Comparison of ENCODE assay signal across 9 mouse cellular contexts in the genomic region with DNA sequence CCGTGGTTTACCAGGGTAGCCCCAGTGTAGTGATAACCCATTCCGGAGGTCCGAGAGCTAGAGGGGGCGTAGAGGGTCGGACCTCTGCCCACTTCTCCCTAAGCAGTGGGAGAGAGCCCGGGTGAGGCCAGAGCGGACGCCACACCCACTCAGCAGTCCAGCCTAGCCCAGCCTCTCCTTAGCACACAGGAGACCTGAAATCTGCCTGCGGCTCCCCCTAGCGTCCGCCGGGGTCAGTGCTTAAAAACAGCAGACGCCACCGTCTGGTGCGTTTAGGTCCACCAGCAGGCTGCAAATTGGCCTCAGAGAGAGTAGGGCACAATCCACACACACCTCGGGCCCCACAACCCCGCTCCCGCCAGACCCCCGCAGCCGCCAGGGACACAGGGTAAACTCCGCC. TPM values are rescaled to one million over a fixed set of nuclear protein-coding genes. Genes with fewer than 3 reads are reported as not detected.
DNase-seq lines count a peak whose midpoint lies in the region; ATAC-seq and TF ChIP-seq lines count a peak whose summit lies in the region.
"Had no signal": no experiment of that assay in that cellular context is flagged by ENCODE, and none has a peak within 500 bp of the region (broad histone marks: within the 10 kb centered on the region; RNA-seq: fewer than 3 reads in every experiment).

No protein-coding gene starts in this region.

- peaks cover 0 to 23% of the 10 kb centered on the region in 2 experiments; a peak in 2 of 4 replicates for H3K4me1 ChIP-seq in CH12.LX (ENCODE audit: control insufficient read depth in 1 of 2, insufficient read depth in 2 of 2)
- peaks cover 18% of the 10 kb centered on the region for H3K4me1 ChIP-seq in forebrain, embryonic 14.5 days (ENCODE audit: control insufficient read depth, insufficient read depth, low read length)
- H3K4me1 ChIP-seq in neural tube, embryonic 15.5 days: peaks cover 32% of the 10 kb centered on the region

- no peaks in the 10 kb centered on the region for H3K36me3 ChIP-seq in CH12.LX (replicated peaks in 1 of 2; ENCODE audit: control insufficient read depth in 1 of 2, insufficient read depth in 1 of 2, low read length in 1 of 2)
- no peaks in the 10 kb centered on the region for H3K36me3 ChIP-seq in forebrain, embryonic 14.5 days (ENCODE audit: control insufficient read depth, insufficient read depth, low read length)
- no peaks in the 10 kb centered on the region for H3K36me3 ChIP-seq in neural tube, embryonic 15.5 days

- WGBS in forebrain, embryonic 14.5 days: 1% methylated on average over 21 of the region's 21 CpGs
- WGBS in neural tube, embryonic 15.5 days: 1% methylated on average over 21 of the region's 21 CpGs

- peak; percentile 70 for TF ChIP-seq RAD21 in CH12.LX (IDR thresholded peaks at IDR 0.05; ENCODE audit: low read depth, low read length)

- ATAC-seq in cerebellum, adult (ENCODE audit: insufficient number of reproducible peaks, low FRiP score, low TSS enrichment): peak; percentile 86
- ATAC-seq in forebrain, embryonic 14.5 days: peak; percentile 81
- ATAC-seq in neural tube, embryonic 15.5 days (ENCODE audit: low FRiP score): peak; percentile 65

- in situ Hi-C loops in CH12.LX (cut with MboI; ENCODE audit: low pct_ligation_motif_present, low pct_unique_long_range_greater_than_20kb, low sequenced_read_pairs): loop anchor here (10.0 kb wide), 1 partner anchor 138 kb away; a partner anchor contains a TSS

- peaks cover 46% of the 10 kb centered on the region for H3K27me3 ChIP-seq in CH12.LX (replicated peaks)
- H3K27me3 ChIP-seq in forebrain, embryonic 14.5 days (replicated peaks; ENCODE audit: control insufficient read depth, insufficient read depth, low read length): no peaks in the 10 kb centered on the region
- peaks cover 11% of the 10 kb centered on the region for H3K27me3 ChIP-seq in neural tube, embryonic 15.5 days (replicated peaks)

- dilution Hi-C loops in CH12.LX (cut with MboI; ENCODE audit: extremely low pct_ligation_motif_present, extremely low pct_unique_long_range_greater_than_20kb, low sequenced_read_pairs): no loop called here

- intact Hi-C loops in heart, postnatal 14 days (cut with DNase I): loop anchor here (5.0 kb wide), 2 partner anchors 81 to 141 kb away; a partner anchor contains a TSS

- no peaks in the 10 kb centered on the region for H3K79me2 ChIP-seq in CH12.LX (replicated peaks; ENCODE audit: control insufficient read depth, extremely low read depth, insufficient read depth, poor library complexity, severe bottlenecking)

- no peak overlapping the region for H3K4me3 ChIP-seq in CH12.LX (replicated peaks in 1 of 3; ENCODE audit: low read depth in 2 of 3, low read length in 2 of 3, poor library complexity in 1 of 3)
- H3K4me3 ChIP-seq in forebrain, embryonic 14.5 days (ENCODE audit: low read depth, low read length): peak overlapping the region; percentile 20
- H3K4me3 ChIP-seq in neural tube, embryonic 15.5 days (replicated peaks): peak overlapping the region; percentile 29
- H3K4me3 ChIP-seq: erythroblast, embryonic 14.5 days had no signal

- no peak overlapping the region for H3K9ac ChIP-seq in CH12.LX (ENCODE audit: insufficient read depth, low read depth)
- H3K9ac ChIP-seq in forebrain, embryonic 14.5 days (ENCODE audit: low read length): peak overlapping the region; percentile 46; the same call in 1 of the 2 replicates
- H3K9ac ChIP-seq in neural tube, embryonic 15.5 days (replicated peaks): peak overlapping the region; percentile 40; the same call in 1 of the 2 replicates

- no peak for TF ChIP-seq EP300 in CH12.LX (IDR thresholded peaks at IDR 0.05; ENCODE audit: low read length)

- peak; percentile 42 to 100; a peak in 3 of 4 replicates for TF ChIP-seq CTCF in CH12.LX (conservative IDR thresholded peaks at IDR 0.05 in 1 of 2, IDR thresholded peaks at IDR 0.05 in 1 of 2; ENCODE audit: low read depth in 2 of 2, low read length in 2 of 2)

- H3K9me3 ChIP-seq in CH12.LX (replicated peaks; ENCODE audit: low read length): no peaks in the 10 kb centered on the region
- no peaks in the 10 kb centered on the region for H3K9me3 ChIP-seq in forebrain, embryonic 14.5 days (replicated peaks; ENCODE audit: control insufficient read depth, low read length)
- H3K9me3 ChIP-seq in neural tube, embryonic 15.5 days (replicated peaks): no peaks in the 10 kb centered on the region

- peak overlapping the region; percentile 72 for H3K4me2 ChIP-seq in CH12.LX (ENCODE audit: insufficient read depth, low read depth, poor library complexity, severe bottlenecking)
- H3K4me2 ChIP-seq in forebrain, embryonic 14.5 days (ENCODE audit: low read length): peak overlapping the region; percentile 40
- H3K4me2 ChIP-seq in neural tube, embryonic 15.5 days: peak overlapping the region; percentile 59

- H3K27ac ChIP-seq in CH12.LX (ENCODE audit: insufficient read depth, low read depth): no peak overlapping the region
- no peak overlapping the region for H3K27ac ChIP-seq in forebrain, embryonic 14.5 days (ENCODE audit: low read depth, low read length)
- H3K27ac ChIP-seq in neural tube, embryonic 15.5 days (replicated peaks): no peak overlapping the region

- DNase-seq in CH12.LX (ENCODE audit: extremely low read depth): peak; percentile 84
- DNase-seq in forebrain, embryonic 14.5 days (ENCODE audit: low spot score): peak; percentile 91
- peak; percentile 93 to 95 for DNase-seq in heart, postnatal 14 days
- DNase-seq in layer of hippocampus, adult 11-12 months (ENCODE audit: low spot score): peak; percentile 88
- DNase-seq in lung, adult 18-20 months: peak; percentile 88 to 92
- peak; percentile 95 for DNase-seq in testis, postnatal 10 days (ENCODE audit: low spot score)

- TF ChIP-seq POLR2A in CH12.LX (IDR thresholded peaks at IDR 0.05; ENCODE audit: low read depth, low read length): no peak

TF ChIP-seq in CH12.LX, 34 proteins besides CTCF, POLR2A, EP300 and RAD21:
- peak; percentile 22; the same call in 1 of the 2 replicates for TF ChIP-seq NRF1 (IDR thresholded peaks at IDR 0.05; ENCODE audit: low read depth, low read length)
- TF ChIP-seq ZC3H11A (IDR thresholded peaks at IDR 0.05; ENCODE audit: low read depth, low read length): peak; percentile 50; the same call in 1 of the 2 replicates
- TF ChIP-seq NELFE (IDR thresholded peaks at IDR 0.05; ENCODE audit: low read depth, low read length): peak; percentile 84; the same call in 1 of the 2 replicates
- no peak for TF ChIP-seq ZKSCAN1 (IDR thresholded peaks at IDR 0.05; ENCODE audit: borderline replicate concordance, low read depth, low read length)
- peak; percentile 66; the same call in 1 of the 2 replicates for TF ChIP-seq TCF12 (IDR thresholded peaks at IDR 0.05; ENCODE audit: low read depth, low read length)
- TF ChIP-seq SMC3 (IDR thresholded peaks at IDR 0.05; ENCODE audit: low read depth, low read length): peak; percentile 93
TF ChIP-seq in CH12.LX: peak in this region for 5.

RNA-seq across cellular contexts. Expression of a gene that starts 3.5 kb away (rescaled TPM):
- total RNA-seq in CH12.LX (2012; rRNA removed): 0.29 and 0.85 TPM in 2 replicates
- 0.80 and 1.2 TPM in 2 replicates for total RNA-seq in CH12.LX (2014; rRNA removed)
- 0.56 and 0.81 TPM in 2 replicates for polyA plus RNA-seq in CH12.LX (2012; ENCODE audit: insufficient read length, low read depth)
- polyA plus RNA-seq in forebrain, embryonic 14.5 days (2014; fragmentation: Nextera tagmentation; extraction: Ambion mirVana): 2.2 and 2.7 TPM in 2 replicates
- 1 to 10 TPM; 4.1 to 5.5 TPM for total RNA-seq in heart, postnatal 14 days (2021)
- 1.9 and 11.8 TPM in 2 replicates for polyA plus RNA-seq in neural tube, embryonic 15.5 days (2015; fragmentation: Nextera tagmentation; extraction: Ambion mirVana)

RNA-seq across cellular contexts. Expression of a gene that starts 6.7 kb away (rescaled TPM):
- total RNA-seq in CH12.LX (2012; rRNA removed) (not detected in 2 replicates), CH12.LX (2014; rRNA removed) (not detected in 2 replicates)
- not detected in 2 replicates for polyA plus RNA-seq in CH12.LX (2012; ENCODE audit: insufficient read length, low read depth)
- 2.4 and 2.8 TPM in 2 replicates for polyA plus RNA-seq in forebrain, embryonic 14.5 days (2014; fragmentation: Nextera tagmentation; extraction: Ambion mirVana)
- total RNA-seq in heart, postnatal 14 days (2021): not detected
- polyA plus RNA-seq in neural tube, embryonic 15.5 days (2015; fragmentation: Nextera tagmentation; extraction: Ambion mirVana): 1.4 and 2.8 TPM in 2 replicates
- polyA plus RNA-seq: erythroblast, embryonic 14.5 days had no signal

RNA-seq across cellular contexts. Expression of a gene that starts 29.0 kb away (rescaled TPM):
- total RNA-seq in CH12.LX (2012; rRNA removed): 0.93 and 1.0 TPM in 2 replicates
- 0.65 and 1.4 TPM in 2 replicates for total RNA-seq in CH12.LX (2014; rRNA removed)
- polyA plus RNA-seq in CH12.LX (2012; ENCODE audit: insufficient read length, low read depth): 2.5 and 2.6 TPM in 2 replicates
- polyA plus RNA-seq in forebrain, embryonic 14.5 days (2014; fragmentation: Nextera tagmentation; extraction: Ambion mirVana): 0.28 and 1.1 TPM in 2 replicates
- 10 to 100 TPM; 38.0 to 40.4 TPM for total RNA-seq in heart, postnatal 14 days (2021)
- polyA plus RNA-seq in neural tube, embryonic 15.5 days (2015; fragmentation: Nextera tagmentation; extraction: Ambion mirVana): 1.00 and 3.3 TPM in 2 replicates

RNA-seq across cellular contexts. Expression of a gene that starts 35.8 kb away (rescaled TPM):
- total RNA-seq in CH12.LX (2012; rRNA removed) (20.6 and 25.4 TPM in 2 replicates), CH12.LX (2014; rRNA removed) (12.9 and 16.7 TPM in 2 replicates)
- polyA plus RNA-seq in CH12.LX (2012; ENCODE audit: insufficient read length, low read depth): 22.9 and 29.7 TPM in 2 replicates
- 28.8 and 34.6 TPM in 2 replicates for polyA plus RNA-seq in forebrain, embryonic 14.5 days (2014; fragmentation: Nextera tagmentation; extraction: Ambion mirVana)
- total RNA-seq in heart, postnatal 14 days (2021): 10 to 100 TPM; 73.0 to 82.1 TPM
- polyA plus RNA-seq in neural tube, embryonic 15.5 days (2015; fragmentation: Nextera tagmentation; extraction: Ambion mirVana): 30.2 and 33.7 TPM in 2 replicates

Comparison
In these comparisons a context has a peak if more than half of its experiments do, and no peak if none do; other contexts are left out.
1. H3K4me3 ChIP-seq: peak in forebrain, embryonic 14.5 days (single experiment) and neural tube, embryonic 15.5 days (single experiment); none in CH12.LX (0 of 3).
2. Peak in every context shown above with its lines, with median percentiles within 50 percentile points of each other: DNase-seq, H3K4me2 ChIP-seq and ATAC-seq.